Mouse (Mus musculus): Measurements from ENCODE around the gene Rnaseh2a.

DNA sequence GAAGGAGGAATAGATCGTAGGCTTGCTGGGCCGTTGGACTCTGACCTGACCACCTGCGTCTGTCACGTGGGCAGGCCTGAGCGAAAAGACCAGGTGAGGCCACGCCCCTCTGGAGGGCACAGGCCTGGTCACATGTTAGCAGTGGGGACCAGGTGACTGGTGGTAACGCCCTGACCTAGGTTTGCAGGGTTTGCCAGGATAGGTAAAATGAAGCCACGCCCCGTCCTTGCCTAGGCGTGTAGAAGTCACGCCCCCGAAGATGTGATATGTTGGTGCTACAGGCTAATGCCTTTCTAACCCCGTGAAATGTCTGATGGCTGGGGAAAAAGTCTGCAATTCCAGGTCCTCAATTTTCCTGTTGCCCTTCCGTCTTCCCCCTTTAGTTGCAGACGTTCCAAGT lies 21.3 kb upstream of the Rnaseh2a start:
- TF ChIP-seq ZNF384 (IDR thresholded peaks at IDR 0.05; ENCODE audit: low read depth, low read length) (no peak), CHD2 (IDR thresholded peaks at IDR 0.05; ENCODE audit: low read depth, low read length) (no peak), MAFK (IDR thresholded peaks at IDR 0.05; ENCODE audit: insufficient read depth, low read depth, low read length) (no peak), ZC3H11A (IDR thresholded peaks at IDR 0.05; ENCODE audit: borderline replicate concordance, low read depth, low read length) (no peak)

All from ES-E14 (cell line).